Mouse (Mus musculus) ovary, postnatal 10 days (tissue): ENCODE data around the gene Ankdd1b.

Experiments used
- DNase-seq: peaks from one replicate; pipeline ENCODE4 v3.0.0; 2022; ENCODE audit warnings: low spot score

The Ankdd1b gene

GRCm38 (mm10) chr13:96470957-96471356, at the start of gene Ankdd1b:
Gene Ankdd1b (minus strand): TSS chr13:96471198.
- DNase-seq = no peak

GRCm38 (mm10) chr13:96517335-96517734, 46.3 kb upstream of the Ankdd1b start:
- DNase-seq = no peak

GRCm38 (mm10) chr13:96516249-96516648, 45.3 kb upstream of the Ankdd1b start:
- no peak for DNase-seq

- no peak for DNase-seq
Observed at GRCm38 (mm10) chr13:96514154-96514942, 43.4 kb upstream of the Ankdd1b start.

GRCm38 (mm10) chr13:96511893-96512292, 40.9 kb upstream of the Ankdd1b start:
- no peak for DNase-seq

- no peak for DNase-seq
Observed at GRCm38 (mm10) chr13:96511262-96511661, 40.3 kb upstream of the Ankdd1b start.

GRCm38 (mm10) chr13:96510635-96511034, 39.6 kb upstream of the Ankdd1b start:
- DNase-seq = no peak

- no peak for DNase-seq
Observed at GRCm38 (mm10) chr13:96507541-96507940, 36.5 kb upstream of the Ankdd1b start.

GRCm38 (mm10) chr13:96506313-96506712, 35.3 kb upstream of the Ankdd1b start:
- DNase-seq = no peak

GRCm38 (mm10) chr13:96505661-96506060, 34.7 kb upstream of the Ankdd1b start:
- DNase-seq = no peak

- DNase-seq = no peak
Observed at GRCm38 (mm10) chr13:96499891-96500290, 28.9 kb upstream of the Ankdd1b start.

GRCm38 (mm10) chr13:96496630-96497029, 25.6 kb upstream of the Ankdd1b start:
- DNase-seq = no peak

- no peak for DNase-seq
Observed at GRCm38 (mm10) chr13:96490433-96490832, 19.4 kb upstream of the Ankdd1b start, which contains the start of gene Gm17622. Gene Gm17622 (plus strand): TSS chr13:96490733.

- no peak for DNase-seq
Observed at GRCm38 (mm10) chr13:96487968-96488367, 17.0 kb upstream of the Ankdd1b start.

- no peak for DNase-seq
Observed at GRCm38 (mm10) chr13:96487230-96487629, 16.2 kb upstream of the Ankdd1b start.

- DNase-seq = no peak
Observed at GRCm38 (mm10) chr13:96478991-96479390, 8.0 kb upstream of the Ankdd1b start.

GRCm38 (mm10) chr13:96477226-96477625, 6.2 kb upstream of the Ankdd1b start:
- DNase-seq = no peak

- DNase-seq = no peak
Observed at GRCm38 (mm10) chr13:96470556-96470955, 442 bp downstream of the Ankdd1b start.

GRCm38 (mm10) chr13:96468678-96469077, 2.3 kb downstream of the Ankdd1b start:
- DNase-seq = no peak

GRCm38 (mm10) chr13:96465315-96465714, 5.7 kb downstream of the Ankdd1b start:
- no peak for DNase-seq

GRCm38 (mm10) chr13:96462644-96463043, 8.4 kb downstream of the Ankdd1b start:
- DNase-seq = no peak

- no peak for DNase-seq
Observed at GRCm38 (mm10) chr13:96458606-96459005, 12.4 kb downstream of the Ankdd1b start.

- no peak for DNase-seq
Observed at GRCm38 (mm10) chr13:96458018-96458417, 13.0 kb downstream of the Ankdd1b start.

GRCm38 (mm10) chr13:96457566-96457965, 13.4 kb downstream of the Ankdd1b start:
- no peak for DNase-seq
